Mouse (Mus musculus) CD8-positive naive resting alpha-beta T cell, adult 2 months (primary cell): ENCODE results near the gene Efna5.

Source experiments
- DNase-seq, 2 experiments: peaks; one replicate each; pipeline ENCODE4 v3.0.0; 2022; ENCODE audit warnings: low read depth in 2 of 2, low spot score in 2 of 2

Gene Efna5

DNA sequence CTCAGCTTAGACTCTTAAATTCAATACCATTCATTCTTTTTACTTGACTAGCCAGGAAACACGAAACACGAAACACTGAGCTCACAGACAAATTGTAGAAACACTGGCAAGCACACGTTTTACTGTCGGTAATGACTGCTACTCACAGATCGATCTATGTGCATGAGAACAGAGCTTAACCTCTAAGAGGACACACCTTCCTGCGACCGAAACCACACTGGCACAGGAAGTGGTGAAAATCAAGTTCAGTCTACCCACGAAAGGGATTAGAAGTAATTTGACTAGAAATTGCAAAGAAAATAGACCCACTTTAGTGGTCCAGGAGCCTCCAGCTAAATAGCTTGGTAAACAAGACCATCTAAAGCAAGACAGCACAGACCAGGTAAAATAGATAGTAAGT, 23.8 kb downstream of the Efna5 start:
- peak; percentile 35 to 56 for DNase-seq

DNA sequence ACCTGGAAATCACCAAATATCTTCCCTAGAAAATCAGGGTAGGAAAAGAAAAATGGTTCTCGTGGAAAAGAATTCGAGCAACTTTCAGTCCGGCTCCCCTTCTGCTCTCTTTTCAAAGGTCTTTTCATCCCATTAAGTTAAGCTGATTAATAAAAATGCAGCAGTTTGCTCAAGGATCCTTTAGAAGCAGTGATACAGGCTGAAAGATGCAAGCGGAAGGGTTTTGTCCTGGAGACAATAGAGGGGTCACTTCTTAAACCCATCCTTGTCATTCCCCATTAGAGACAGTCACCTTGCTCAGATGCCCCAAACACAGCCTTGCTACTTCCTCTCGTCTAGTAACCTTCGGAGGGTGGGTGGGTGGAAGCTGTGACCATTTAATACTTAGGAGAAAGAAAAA, 27.4 kb downstream of the Efna5 start:
- no peak for DNase-seq

DNA sequence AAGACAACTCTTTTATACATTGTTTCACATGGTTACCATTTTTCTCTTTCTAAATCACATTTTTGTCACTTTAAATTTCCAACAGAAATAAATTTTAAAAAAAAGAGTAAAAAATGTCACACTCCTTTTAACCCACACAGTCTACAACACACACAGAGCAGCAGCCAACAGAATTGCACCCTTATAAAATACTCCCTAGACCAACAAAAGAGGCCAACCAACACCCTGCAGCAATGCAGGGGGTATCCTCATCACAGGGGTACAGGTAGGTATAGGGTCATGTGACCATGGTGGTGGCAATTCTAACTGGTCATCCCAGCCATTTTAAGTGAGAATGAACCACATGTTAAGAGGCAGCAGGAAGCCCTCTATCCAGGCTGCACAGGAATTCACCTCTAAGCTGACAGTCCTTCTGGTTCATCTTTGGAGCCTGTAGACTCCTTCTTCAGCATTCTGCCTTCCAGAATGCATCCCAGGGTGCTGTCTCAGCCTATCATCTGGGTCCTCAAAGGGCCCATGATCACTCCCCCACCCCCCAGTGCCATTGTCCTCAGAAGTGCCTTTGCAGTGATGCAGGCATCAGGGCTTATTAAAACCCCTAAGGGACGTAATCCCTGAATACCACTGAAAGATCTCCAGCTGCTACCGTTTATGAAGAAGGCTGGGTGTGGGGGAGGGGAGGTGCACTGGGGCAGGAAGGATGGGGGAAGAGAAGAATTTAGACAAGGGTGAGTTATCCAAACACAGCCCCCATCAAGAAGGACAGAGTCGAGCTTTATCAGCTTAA, 28.1 kb downstream of the Efna5 start:
- DNase-seq = no peak

DNA sequence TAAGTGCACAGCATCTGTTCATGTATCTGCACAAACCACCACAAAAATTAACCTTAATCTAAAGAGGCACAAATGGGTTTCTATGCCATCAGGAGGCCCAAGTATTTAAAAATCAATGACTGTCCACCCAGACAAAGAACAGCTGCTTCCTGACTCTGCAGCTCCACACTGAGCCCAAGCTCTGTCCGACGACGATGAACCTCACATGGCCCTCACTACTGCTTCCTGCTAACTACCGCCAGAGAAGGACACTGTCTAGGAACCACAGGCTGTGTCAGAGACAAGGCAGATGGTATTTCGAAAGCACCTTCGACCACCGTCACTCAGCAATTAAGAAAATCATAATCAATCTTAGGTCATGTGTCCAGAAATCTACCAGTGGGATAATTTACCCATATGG, 29.8 kb downstream of the Efna5 start:
- DNase-seq = no peak

DNA sequence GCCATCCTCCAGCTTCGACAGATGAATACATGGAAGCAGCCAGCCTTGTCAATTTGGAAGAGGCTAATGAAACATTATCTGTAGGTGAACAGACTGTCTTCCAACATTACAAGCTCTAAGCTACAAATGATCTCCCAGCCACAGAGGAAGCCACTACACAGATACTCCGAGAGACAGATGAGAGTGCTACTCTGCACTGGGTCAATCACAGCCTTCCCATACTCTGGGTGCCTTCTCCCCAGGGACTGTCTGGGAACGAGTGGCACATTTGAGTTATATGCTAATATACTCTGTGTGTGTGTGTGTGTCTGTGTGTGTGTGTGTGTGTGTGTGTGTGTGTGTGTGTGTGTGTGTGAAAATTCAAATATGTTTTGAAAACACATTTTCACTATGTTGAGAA, 30.5 kb downstream of the Efna5 start:
- no peak for DNase-seq

DNA sequence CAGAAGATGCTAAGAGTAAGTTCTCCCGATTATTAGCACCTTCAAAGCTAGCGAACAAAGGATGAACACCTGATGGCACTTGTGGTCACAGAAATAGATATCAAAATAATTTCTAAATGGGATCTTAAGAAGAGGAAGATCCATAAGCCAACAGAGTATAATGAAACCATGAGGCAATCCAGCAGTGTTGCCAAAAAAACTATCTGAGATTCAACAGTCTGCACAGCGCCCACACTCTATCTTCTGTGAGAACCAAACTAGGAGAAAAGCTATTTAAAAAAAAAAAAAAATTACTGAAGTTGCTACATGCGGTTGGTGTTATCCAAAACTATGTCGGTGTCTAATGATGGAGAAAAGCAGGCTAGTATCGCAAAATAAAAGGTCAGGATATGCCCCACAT, 31.4 kb downstream of the Efna5 start:
- DNase-seq = no peak

DNA sequence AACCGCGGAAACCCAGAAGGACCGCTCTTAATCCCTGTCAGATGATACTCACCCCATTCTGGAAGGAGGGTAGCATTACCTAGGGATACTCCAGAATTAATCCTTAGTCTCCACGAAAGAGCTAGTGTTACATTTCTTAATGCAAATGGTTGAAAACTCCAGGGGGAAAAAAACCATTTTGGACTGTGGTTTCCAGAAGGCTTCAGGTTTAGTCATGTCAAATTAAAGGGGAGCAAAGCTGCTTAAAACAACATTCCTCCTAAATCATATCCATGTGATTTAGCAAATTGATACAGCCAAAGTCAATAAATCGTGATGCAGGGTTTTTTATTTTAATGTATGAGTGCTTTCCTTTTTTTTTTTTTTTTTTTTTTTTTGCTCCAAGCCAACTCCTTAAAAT, 35.5 kb downstream of the Efna5 start:
- no peak for DNase-seq

DNA sequence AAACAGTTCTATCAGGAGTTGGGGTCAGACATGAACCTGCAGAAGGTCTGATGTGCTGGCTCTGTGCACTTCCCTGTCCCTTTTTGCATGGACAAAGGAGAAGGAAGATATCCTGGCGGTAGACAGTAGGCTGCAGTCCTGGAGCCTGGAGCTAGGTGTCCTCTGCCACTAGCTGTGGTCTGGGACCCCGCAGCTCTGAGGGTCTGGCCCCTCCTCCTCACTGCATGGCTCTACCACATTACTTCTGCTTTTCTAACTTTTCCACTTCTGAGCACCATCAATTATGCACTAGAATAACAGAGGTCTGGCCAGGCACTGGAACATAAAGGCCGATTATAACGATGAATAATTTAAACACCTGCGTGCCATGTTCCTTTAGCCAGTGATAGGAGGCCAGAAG, 36.8 kb downstream of the Efna5 start:
- no peak for DNase-seq

DNA sequence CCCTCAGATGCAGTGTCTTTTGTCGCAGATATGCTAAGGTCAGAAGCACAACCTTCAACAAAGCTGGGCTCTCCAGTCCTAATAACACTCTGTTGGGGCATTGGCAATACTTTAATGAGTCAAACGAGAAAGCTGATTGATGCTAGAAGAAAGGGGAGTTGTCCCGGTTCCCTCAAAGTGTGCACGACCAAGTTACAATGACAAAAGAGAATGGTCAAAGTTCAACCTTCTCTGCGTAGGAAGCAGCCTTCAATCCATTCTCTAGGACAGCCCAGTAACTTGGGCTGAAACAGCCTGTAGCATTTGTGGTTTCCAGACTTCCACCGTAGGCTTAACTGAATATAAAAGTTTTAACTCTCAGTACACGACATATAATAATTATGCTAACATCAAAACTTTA, 43.8 kb downstream of the Efna5 start:
- no peak for DNase-seq

DNA sequence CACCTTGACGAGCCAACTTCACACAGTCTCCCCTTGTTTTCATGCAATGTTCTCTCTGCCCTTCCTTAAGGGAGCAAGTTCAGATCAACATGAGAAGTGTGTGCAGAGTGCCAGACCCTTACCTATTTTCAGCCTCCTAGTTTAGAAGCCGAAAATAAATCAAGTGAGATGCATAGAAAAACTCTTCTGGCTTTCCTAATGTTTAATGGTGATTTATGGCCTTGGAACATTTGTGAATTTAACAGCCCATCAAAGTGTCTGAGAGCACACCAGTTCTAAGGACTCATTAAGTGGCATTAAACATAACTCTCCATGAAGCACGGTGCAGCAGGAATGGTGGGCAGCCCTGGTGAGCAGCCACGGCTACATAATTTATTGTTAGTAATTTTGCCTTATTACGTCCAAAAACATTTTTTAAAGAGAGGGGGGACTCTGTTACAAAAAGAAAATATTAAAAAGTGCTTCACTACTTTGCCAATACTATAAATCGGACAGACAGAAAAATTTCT, 44.5 kb downstream of the Efna5 start:
- DNase-seq = no peak

DNA sequence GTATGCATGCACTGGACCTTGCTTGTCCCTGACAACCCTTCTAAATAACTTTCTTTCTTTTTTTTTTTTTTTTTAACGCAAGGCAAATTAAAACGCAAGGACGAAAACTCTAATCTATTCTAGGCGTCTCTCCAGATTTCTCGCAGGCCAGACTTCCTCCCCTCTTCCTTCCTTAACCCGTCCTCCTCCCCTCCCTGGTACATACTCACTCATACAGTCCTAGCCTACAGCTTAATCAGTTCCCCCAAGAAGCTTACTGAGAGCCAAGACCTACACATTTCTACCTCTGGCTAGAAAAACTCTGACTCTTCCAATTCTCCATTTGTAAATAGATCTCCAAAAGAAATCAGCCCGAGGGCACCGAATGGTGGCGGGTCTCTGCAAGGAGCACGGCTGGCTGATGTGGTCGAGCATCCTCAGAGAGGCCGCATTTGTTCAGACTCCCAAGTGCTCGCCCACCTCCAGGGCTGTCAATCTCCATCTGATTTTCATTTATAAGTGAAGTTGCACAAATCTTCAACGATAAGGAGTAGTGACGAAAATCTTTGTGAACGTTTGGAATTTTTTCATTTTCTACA, 48.5 kb downstream of the Efna5 start:
- DNase-seq = no peak

DNA sequence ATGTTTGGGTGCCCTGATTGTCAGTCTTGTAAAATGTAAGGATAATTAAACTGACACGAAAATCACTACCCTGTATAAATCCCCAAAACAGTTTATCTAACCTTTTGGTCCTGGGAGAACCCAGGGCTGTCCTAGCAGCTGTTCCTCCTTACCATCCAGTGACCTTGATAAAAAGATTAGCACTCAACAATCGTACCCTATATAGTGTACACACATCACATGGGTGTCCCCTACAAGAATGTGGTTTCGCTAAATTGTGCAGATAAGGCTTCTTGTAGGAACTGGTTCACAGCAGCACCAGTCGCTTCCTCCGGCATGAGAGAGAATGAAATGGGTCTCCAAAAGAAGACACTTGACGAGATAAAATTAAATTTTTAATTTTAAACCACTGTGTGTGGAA, 53.6 kb downstream of the Efna5 start:
- no peak for DNase-seq

DNA sequence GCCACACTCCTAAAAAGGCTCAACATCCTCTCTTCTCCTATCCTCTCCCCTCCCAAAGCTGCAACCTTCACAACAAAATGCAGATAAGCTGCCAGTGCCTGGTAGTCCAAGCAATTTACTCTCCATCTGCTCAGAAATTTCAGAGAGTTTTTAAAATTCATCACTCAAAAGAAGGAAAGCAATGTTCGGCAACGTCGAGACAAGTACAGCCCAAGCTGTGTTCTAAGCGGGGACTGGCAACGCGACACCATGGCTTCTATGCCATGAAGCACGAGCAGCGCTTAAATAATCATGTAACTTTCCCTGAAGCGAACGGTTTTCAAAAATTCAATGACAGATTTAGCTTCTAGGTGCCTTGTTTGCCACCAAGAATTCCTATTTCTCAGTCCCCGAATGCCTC, 59.9 kb downstream of the Efna5 start:
- no peak for DNase-seq

DNA sequence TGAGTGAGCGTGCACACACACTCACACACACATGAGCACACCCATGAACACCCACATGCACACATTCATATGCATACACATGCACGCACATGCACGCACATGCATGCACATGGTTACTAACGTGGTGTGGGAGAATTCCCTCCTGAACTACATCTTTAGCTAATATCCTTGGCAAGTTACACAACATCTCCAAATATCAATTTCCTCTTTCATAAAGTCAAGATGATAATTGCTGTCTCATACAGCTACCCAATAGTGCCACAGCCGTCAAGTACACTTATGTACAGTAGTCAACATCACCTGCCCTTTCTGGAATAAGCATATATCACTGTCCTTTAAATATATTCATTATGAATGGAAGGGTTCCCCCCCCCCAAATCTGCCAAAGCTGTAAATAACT, 61.2 kb downstream of the Efna5 start:
- DNase-seq = no peak

DNA sequence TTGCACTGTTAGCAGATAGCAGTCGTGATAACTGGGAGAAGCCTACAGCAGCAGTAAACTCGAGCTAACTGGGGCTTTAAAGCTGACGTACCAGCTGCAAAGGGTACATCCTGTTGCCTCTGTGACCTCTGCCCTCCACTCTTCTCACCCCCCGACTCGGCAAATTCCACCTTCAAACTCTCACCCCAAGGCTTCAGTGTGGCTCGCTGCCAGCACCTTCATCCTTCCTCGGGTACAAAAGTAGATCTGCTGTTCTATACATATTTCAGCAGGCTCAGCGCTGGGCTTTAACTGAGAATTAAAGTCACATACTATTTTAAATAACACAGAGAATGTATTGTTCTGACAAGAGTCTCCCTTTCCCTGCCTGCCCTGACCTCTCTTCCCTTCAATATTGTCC, 62.3 kb downstream of the Efna5 start:
- DNase-seq = peak in 1 of 2 experiments; percentile 16

DNA sequence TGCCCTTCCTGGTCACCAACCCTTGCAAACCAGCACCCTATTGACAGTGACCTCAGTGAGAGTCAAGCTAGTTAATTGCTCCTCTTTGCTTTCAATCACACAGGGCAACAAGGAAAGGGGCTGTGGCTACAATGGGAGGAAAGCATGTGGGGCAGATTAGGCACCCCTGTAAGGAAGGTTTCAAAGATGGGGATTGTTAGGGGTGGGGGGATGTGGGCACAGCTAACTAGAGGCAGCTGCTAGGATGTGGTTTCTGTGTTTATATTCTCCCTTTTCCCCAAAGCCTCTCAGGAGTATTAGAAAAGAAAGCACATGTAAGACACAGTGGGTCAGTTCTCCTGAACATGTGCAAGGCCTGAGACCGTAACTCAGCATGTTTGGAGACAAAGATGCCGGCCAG, 62.8 kb downstream of the Efna5 start:
- no peak for DNase-seq

DNA sequence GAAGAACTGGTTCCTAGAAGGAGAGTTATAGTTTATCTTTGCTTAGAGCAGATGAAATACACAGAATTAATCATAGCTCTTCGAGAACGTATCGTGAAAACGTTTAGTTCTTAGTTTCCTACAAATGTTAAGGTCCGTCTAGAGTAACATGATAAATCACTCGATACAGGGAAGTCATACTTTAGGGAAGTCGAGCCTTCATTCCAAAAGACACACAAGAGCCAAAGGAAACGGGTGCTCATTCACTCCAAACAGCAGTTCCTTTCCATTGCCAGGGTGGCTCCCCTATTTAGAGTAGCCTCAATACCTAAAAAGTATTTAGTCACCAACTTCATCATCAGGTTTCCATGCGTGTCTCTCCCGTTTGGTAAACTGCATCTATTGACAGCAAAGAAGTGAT, 64.2 kb downstream of the Efna5 start:
- no peak for DNase-seq

DNA sequence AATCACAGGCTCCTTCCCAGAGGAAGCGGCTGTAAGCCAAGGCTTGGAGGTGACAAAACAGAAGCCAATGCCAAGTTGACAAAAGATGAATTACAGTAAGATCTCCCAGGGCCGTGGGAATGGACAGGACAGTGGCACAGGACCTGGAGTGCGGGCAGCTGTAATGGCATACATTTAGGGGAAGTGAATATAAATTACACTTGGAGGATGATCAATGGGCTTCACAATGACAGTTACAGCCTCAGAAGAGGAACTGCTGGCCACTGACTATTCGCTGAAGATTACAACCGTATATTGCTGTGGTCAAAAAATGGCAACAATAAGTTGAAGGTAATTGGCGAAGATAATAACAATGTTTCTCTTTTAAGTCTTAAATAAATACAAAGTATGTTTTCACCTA, 67.7 kb downstream of the Efna5 start:
- no peak for DNase-seq

DNA sequence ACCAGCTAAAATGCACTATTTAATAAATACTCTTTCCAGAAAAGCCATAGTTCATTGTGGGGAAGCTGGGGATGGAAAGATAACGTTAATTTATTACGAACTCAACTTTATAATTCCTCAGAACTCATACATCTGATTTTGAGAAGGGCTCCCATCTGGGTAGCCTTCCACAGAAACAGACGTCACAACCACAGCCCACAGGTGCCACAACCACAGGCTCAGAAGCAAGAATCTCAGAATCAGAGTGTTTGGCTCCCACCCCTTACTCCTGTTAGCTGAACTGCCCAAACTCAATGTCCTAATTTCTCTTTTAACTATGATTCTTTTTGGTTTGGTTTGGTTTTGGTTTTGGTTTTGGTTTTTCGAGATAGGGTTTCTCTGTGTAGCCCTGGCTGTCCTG, 73.2 kb downstream of the Efna5 start:
- no peak for DNase-seq

DNA sequence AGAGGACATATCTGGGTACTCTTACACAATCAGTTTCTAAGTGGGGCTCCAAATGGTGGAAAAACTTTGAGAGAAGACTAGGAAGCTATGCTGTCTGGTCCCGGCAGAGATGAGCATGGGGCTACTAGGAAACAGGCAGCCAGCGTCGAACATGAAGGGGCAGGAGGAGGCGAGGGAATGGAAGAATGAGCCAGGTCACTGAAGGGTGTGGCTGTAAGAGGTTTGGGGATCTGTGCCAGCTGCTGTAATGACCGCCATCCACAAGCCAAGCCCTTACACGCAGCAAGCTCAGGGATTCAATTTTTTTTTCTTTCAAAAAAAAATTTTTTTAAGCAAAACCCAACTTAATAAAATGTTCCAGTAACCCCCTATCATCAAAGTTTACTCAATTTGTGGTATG, 74.5 kb downstream of the Efna5 start:
- DNase-seq = no peak

DNA sequence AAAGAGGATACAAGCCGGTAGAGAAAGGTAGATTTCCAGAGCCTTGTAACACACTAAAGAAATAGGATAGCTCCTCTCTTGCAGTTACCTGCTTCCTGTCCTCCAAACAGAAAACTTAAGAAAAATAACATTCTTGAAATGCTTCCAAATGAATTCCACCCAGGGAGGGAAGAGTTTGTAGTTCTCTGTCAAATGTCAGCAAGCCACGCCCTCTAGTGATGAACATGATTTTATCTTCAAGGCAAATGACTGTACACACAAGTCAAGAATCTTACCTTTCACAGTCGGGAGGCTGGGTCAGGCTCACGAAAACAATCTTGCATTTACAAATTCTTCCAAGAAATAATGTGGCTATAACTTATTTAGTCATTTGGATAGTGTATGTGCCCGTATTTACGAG, 78.4 kb downstream of the Efna5 start:
- DNase-seq = no peak

DNA sequence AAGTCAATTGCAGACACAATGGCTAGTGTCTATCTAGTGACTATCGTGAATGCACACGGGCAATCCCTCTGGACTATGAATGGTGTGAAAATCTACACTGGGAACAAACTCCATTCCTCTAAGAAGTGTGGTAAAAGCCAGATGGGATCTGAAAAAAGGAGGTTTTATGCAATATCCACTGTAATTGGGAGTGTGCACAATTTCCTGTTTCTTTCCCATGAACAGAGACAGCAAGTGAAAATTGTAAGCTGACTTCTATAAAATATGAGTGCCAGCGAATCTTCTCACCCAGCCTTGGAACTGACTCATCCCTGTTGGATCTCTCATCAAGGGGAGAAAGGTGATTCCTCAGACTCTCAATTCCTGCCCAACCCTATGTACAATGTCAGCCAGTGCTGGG, 83.8 kb downstream of the Efna5 start:
- no peak for DNase-seq
